Mouse (Mus musculus) neural tube, embryonic 15.5 days (tissue): Measurements from ENCODE around the gene Msx1. TPM values are rescaled to one million over a fixed set of nuclear protein-coding genes. Genes with fewer than 3 reads are reported as not detected.

Experiments used
- ATAC-seq: fragments of 200-750 bp; cut with Nextera tagmentation; 2 replicates; pipeline ENCODE4 v1.8.0; 2017; ENCODE audit warnings: mild to moderate bottlenecking, moderate TSS enrichment, moderate library complexity; ENCODE audit not compliant: low FRiP score
- H3K27ac ChIP-seq: fragments of 300-500 bp; sonication (generic); replicated peaks from 2 replicates; pipeline ENCODE4 v1.5.1; 2015; ENCODE audit warnings: mild to moderate bottlenecking, inconsistent platforms
- H3K27me3 ChIP-seq: fragments of 300-500 bp; sonication (generic); replicated peaks from 2 replicates; pipeline ENCODE4 v1.6.1; 2015; ENCODE audit warnings: inconsistent platforms
- H3K36me3 ChIP-seq: fragments of 300-500 bp; sonication (generic); 2 replicates; pipeline ENCODE4 v1.6.1; 2015; ENCODE audit warnings: inconsistent platforms
- H3K4me1 ChIP-seq: fragments of 300-500 bp; sonication (generic); 2 replicates; pipeline ENCODE4 v1.6.1; 2015; ENCODE audit warnings: inconsistent platforms
- H3K4me2 ChIP-seq: fragments of 300-500 bp; sonication (generic); 2 replicates; pipeline ENCODE4 v1.6.1; 2015; ENCODE audit warnings: inconsistent platforms, mild to moderate bottlenecking, moderate library complexity
- H3K4me3 ChIP-seq: fragments of 300-500 bp; sonication (generic); replicated peaks from 2 replicates; pipeline ENCODE4 v1.5.1; 2015; ENCODE audit warnings: mild to moderate bottlenecking, inconsistent platforms
- H3K9ac ChIP-seq: fragments of 300-500 bp; sonication (generic); replicated peaks from 2 replicates; pipeline ENCODE4 v1.6.1; 2015; ENCODE audit warnings: mild to moderate bottlenecking, inconsistent platforms
- H3K9me3 ChIP-seq: fragments of 300-500 bp; sonication (generic); replicated peaks from 2 replicates; pipeline ENCODE4 v1.6.1; 2016; ENCODE audit warnings: inconsistent platforms
- WGBS: fragments of 180-500 bp; shearing (Covaris S2); methylation state at CpG from one replicate; pipeline ENCODE4 v1.1.7; 2015; ENCODE audit warnings: mixed read lengths; 5-methylcytosine and 5-hydroxymethylcytosine counted together
- polyA plus RNA-seq: library from polyadenylated mRNA; unstranded; fragments of >200 nt; fragmentation: Nextera tagmentation; extraction: Ambion mirVana; gene quantifications from 2 replicates; pipeline ENCODE4 v1.2.1, GENCODE M21; 2015

The Msx1 gene
- 7.8 and 15.4 TPM in 2 replicates for polyA plus RNA-seq

- peak; percentile 51; the same call in 1 of the 2 replicates for ATAC-seq
- no peak within 1 kb of the TSS for H3K27ac ChIP-seq
- H3K4me3 ChIP-seq = peak within 1 kb of the TSS; percentile 39
- under 1% methylated on average over 37 of the region's 37 CpGs for WGBS
- H3K4me2 ChIP-seq = peak within 1 kb of the TSS; percentile 65
- H3K4me1 ChIP-seq = peaks cover 37% of the 10 kb centered on the region
- peak within 1 kb of the TSS; percentile 7; the same call in 1 of the 2 replicates for H3K9ac ChIP-seq
- H3K9me3 ChIP-seq = peaks cover 2% of the 10 kb centered on the region; the same call in 1 of the 2 replicates
- peaks cover 85% of the 10 kb centered on the region for H3K27me3 ChIP-seq
- H3K36me3 ChIP-seq = no peaks in the 10 kb centered on the region
These were observed at the start of gene Msx1 for GRCm38 (mm10) chr5:37824461-37824795. TSS of gene Msx1 (minus strand) at chr5:37824583.

DNA sequence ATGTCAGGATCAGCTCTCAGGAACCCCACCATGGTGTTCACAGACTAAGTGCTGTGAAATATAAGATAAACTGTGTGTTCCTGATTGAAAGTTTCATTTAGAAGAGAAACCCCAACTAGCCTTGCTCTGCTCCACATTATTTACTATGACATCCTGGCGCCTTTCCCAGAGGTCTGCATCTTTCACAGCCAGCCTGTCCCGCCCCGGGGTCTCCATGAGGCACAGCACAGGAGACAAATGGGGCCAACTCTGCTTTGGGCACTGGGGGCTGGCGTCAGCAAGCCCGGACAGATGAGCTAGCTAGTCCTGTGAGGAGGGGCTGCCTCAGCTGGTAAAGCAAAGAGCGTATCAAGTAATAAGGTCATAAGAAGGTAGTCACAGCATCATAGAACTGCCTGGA, 41.1 kb upstream of the Msx1 start:
- 61% methylated on average over 6 of the region's 6 CpGs for WGBS
- ATAC-seq = peak; percentile 72; the same call in 1 of the 2 replicates

DNA sequence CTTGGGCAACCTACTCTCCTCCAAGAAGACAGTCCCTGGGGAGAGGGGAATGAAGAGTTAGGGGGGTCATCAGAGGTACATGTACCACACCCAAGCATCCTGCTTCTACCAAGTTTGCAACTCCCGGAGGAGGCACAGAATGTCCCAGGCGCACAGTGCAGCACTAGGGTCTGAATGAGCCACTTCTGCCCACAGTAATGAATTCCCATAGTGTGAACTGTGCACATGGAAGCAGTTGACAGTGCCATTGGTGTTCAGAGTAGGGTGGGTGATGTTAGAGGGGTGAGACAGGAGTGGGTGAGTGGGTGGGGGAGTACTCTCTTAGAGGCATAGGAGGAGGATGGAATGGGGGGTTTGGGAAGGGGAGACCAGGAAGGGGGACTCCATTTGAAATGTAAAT, 39.9 kb upstream of the Msx1 start:
- H3K27ac ChIP-seq = no peak overlapping the region
- H3K27me3 ChIP-seq = peaks cover 36% of the 10 kb centered on the region
- no peak overlapping the region for H3K9ac ChIP-seq
- peaks cover 9% of the 10 kb centered on the region; the same call in 1 of the 2 replicates for H3K4me1 ChIP-seq
- no peak overlapping the region for H3K4me3 ChIP-seq
- no peak for ATAC-seq
- no peaks in the 10 kb centered on the region for H3K36me3 ChIP-seq
- H3K9me3 ChIP-seq = no peaks in the 10 kb centered on the region
- 89% methylated on average over 2 of the region's 2 CpGs for WGBS
- no peak overlapping the region for H3K4me2 ChIP-seq

More for the DNA sequence above, 41.1 kb upstream of the Msx1 start:
- peaks cover 4% of the 10 kb centered on the region; the same call in 1 of the 2 replicates for H3K4me1 ChIP-seq
- H3K9me3 ChIP-seq = no peaks in the 10 kb centered on the region
- no peak overlapping the region for H3K4me3 ChIP-seq
- no peak overlapping the region for H3K4me2 ChIP-seq
- no peaks in the 10 kb centered on the region for H3K36me3 ChIP-seq
- peaks cover 27% of the 10 kb centered on the region for H3K27me3 ChIP-seq
- H3K9ac ChIP-seq = no peak overlapping the region
- no peak overlapping the region for H3K27ac ChIP-seq

DNA sequence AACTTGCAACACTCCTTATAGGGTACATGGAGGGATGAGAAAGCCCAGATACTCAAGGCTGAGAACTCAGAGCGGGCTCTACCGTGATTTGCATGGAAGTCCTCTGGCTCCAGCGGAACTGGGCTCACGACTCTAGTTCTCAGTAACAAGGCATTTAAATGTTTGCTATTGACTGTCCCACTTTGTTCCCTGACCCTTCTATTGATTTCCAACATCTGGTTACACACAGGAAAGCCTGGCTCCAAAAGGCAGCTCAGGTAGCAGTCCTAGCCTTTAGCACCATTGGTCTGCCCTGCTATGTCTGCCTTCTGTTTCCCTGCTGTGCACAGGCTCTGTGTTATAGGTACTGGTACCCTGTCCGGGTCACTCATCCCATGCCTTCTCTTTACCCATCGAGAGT, 36.5 kb upstream of the Msx1 start:
- WGBS = 86% methylated on average over 6 of the region's 6 CpGs
- Histone ChIP-seq H3K4me1 (peaks cover 17% of the 10 kb centered on the region), H3K36me3 (no peaks in the 10 kb centered on the region), H3K4me2 (no peak overlapping the region), H3K9ac (no peak overlapping the region), H3K27me3 (peaks cover 47% of the 10 kb centered on the region), H3K27ac (no peak overlapping the region; the same call in 1 of the 2 replicates), H3K4me3 (no peak overlapping the region), H3K9me3 (no peaks in the 10 kb centered on the region)
- no peak for ATAC-seq

DNA sequence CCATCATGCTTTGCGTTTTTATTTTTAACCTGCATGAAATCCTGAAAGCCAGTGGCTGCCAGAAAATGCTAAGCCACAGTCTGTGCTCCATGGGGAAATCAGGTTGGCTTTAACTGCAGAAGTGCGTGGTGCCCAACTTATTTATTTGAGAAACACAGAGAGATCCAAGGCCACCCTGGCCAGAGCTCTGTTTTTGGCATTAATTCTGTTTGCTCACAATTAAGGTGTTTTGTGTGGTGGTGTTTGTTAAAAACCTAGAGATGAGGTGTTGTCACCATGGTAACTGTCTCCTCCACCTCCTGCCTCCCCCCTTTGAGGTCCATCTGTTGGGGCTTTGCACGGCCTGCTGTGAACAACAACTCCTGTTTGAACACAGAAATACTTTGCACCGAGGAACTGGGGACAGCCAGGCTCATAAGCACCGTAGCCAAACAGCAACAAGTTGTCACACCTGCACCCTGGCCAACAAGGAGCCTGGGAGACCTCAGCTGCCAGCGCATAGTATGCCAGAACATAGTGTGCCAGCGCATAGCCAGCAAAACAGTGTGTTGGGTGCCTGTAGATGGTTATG, 35.9 kb upstream of the Msx1 start:
- Histone ChIP-seq H3K27me3 (peaks cover 52% of the 10 kb centered on the region), H3K36me3 (no peaks in the 10 kb centered on the region), H3K9me3 (no peaks in the 10 kb centered on the region), H3K4me1 (peaks cover 13% of the 10 kb centered on the region), H3K9ac (no peak overlapping the region), H3K4me2 (no peak overlapping the region), H3K27ac (no peak overlapping the region), H3K4me3 (no peak overlapping the region)
- WGBS = 49% methylated on average over 7 of the region's 7 CpGs
- ATAC-seq = no peak

- Histone ChIP-seq H3K36me3 (no peaks in the 10 kb centered on the region), H3K4me3 (no peak overlapping the region), H3K27ac (no peak overlapping the region), H3K4me2 (no peak overlapping the region), H3K9ac (no peak overlapping the region), H3K27me3 (peaks cover 51% of the 10 kb centered on the region), H3K4me1 (peaks cover 13% of the 10 kb centered on the region), H3K9me3 (no peaks in the 10 kb centered on the region)
- ATAC-seq = peak; percentile 89
- 15% methylated on average over 14 of the region's 14 CpGs for WGBS
These were observed 33.6 kb upstream of the Msx1 start for GRCm38 (mm10) chr5:37857763-37858545.

- Histone ChIP-seq H3K27me3 (peaks cover 40% of the 10 kb centered on the region), H3K4me1 (peaks cover 20% of the 10 kb centered on the region), H3K9ac (no peak overlapping the region), H3K36me3 (no peaks in the 10 kb centered on the region), H3K4me3 (no peak overlapping the region), H3K27ac (no peak overlapping the region), H3K9me3 (no peaks in the 10 kb centered on the region), H3K4me2 (no peak overlapping the region)
- no peak for ATAC-seq
- WGBS = 43% methylated on average over 5 of the region's 5 CpGs
These were observed 31.7 kb upstream of the Msx1 start for GRCm38 (mm10) chr5:37856057-37856456.

- no peak overlapping the region for H3K4me2 ChIP-seq
- 77% methylated on average over 6 of the region's 6 CpGs for WGBS
- ATAC-seq = no peak
- H3K27ac ChIP-seq = no peak overlapping the region
- H3K4me3 ChIP-seq = no peak overlapping the region
- peaks cover 19% of the 10 kb centered on the region for H3K4me1 ChIP-seq
- no peak overlapping the region for H3K9ac ChIP-seq
- peaks cover 24% of the 10 kb centered on the region for H3K27me3 ChIP-seq
- no peaks in the 10 kb centered on the region for H3K36me3 ChIP-seq
- H3K9me3 ChIP-seq = no peaks in the 10 kb centered on the region
These were observed 29.9 kb upstream of the Msx1 start for GRCm38 (mm10) chr5:37854233-37854632.

DNA sequence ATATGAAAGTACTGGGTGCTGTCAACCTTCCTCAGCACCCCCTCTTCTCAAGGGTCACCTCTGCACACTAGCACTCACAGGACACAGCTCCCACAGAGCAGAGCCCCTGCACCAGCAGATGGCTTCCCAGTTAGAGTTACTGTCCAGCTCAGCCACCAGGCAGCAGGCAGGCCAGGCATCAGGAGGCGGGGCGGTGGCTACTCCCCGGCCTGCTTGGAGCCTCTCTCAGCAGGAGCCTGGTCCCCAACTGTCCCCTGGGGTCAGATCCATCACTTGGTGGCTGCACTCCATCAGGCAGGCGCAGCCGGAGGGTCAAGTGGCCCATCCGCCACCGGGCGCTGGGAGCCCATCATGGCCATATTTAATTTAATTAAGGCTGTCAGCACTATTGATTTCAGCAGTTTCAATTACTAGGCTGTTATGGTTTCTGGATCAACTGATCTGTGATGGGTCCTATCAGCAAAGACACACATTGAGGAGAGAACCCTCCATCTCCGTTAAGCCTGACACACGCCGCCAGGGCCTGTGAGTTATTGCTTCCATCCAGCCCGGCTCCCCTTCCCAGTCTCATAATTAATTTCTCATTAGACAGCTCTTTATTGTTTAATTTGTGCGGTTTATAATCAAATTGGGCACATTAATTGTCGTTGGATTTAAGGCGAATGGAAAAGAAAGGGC, 27.1 kb upstream of the Msx1 start:
- H3K9ac ChIP-seq = no peak overlapping the region
- peaks cover 24% of the 10 kb centered on the region for H3K27me3 ChIP-seq
- H3K4me3 ChIP-seq = no peak overlapping the region
- H3K9me3 ChIP-seq = no peaks in the 10 kb centered on the region
- ATAC-seq = peak; percentile 52; the same call in 1 of the 2 replicates
- H3K36me3 ChIP-seq = no peaks in the 10 kb centered on the region
- no peak overlapping the region for H3K4me2 ChIP-seq
- WGBS = 22% methylated on average over 15 of the region's 15 CpGs
- H3K27ac ChIP-seq = no peak overlapping the region
- H3K4me1 ChIP-seq = peaks cover 9% of the 10 kb centered on the region; the same call in 1 of the 2 replicates

- Histone ChIP-seq H3K36me3 (no peaks in the 10 kb centered on the region), H3K4me2 (no peak overlapping the region), H3K4me1 (peaks cover 9% of the 10 kb centered on the region; the same call in 1 of the 2 replicates), H3K27ac (no peak overlapping the region), H3K4me3 (no peak overlapping the region), H3K9me3 (no peaks in the 10 kb centered on the region), H3K9ac (no peak overlapping the region), H3K27me3 (peaks cover 21% of the 10 kb centered on the region; the same call in 1 of the 2 replicates)
- no peak for ATAC-seq
- WGBS = 38% methylated on average over 8 of the region's 8 CpGs
These were observed 24.8 kb upstream of the Msx1 start for GRCm38 (mm10) chr5:37848991-37849719.

- no peak for ATAC-seq
- H3K36me3 ChIP-seq = no peaks in the 10 kb centered on the region
- H3K9ac ChIP-seq = no peak overlapping the region
- H3K27ac ChIP-seq = no peak overlapping the region
- 32% methylated on average over 3 of the region's 3 CpGs for WGBS
- no peaks in the 10 kb centered on the region for H3K9me3 ChIP-seq
- H3K4me2 ChIP-seq = no peak overlapping the region
- peaks cover 88% of the 10 kb centered on the region for H3K27me3 ChIP-seq
- H3K4me1 ChIP-seq = peaks cover 4% of the 10 kb centered on the region; the same call in 1 of the 2 replicates
- H3K4me3 ChIP-seq = no peak overlapping the region
These were observed 11.9 kb upstream of the Msx1 start for GRCm38 (mm10) chr5:37836267-37836646.
